Mouse (Mus musculus): ENCODE data around the gene Cenpb.
A peak's percentile ranks its signal among the peaks of the same experiment; 100 is the strongest.

The Cenpb gene

GRCm38 (mm10) chr2:131200710-131201109 is 20.8 kb upstream of the Cenpb start:
- no peak for DNase-seq (ENCODE audit: low spot score)

GRCm38 (mm10) chr2:131196606-131197316 is 16.9 kb upstream of the Cenpb start:
- DNase-seq (ENCODE audit: low spot score): no peak

- no peak for DNase-seq (ENCODE audit: low spot score)
Observed at GRCm38 (mm10) chr2:131191005-131191390, 11.1 kb upstream of the Cenpb start.

- no peak for DNase-seq (ENCODE audit: low spot score)
Observed at GRCm38 (mm10) chr2:131190344-131191004, 10.6 kb upstream of the Cenpb start.

GRCm38 (mm10) chr2:131189521-131190309 is 9.8 kb upstream of the Cenpb start:
- peak; percentile 64 for DNase-seq (ENCODE audit: low spot score)

GRCm38 (mm10) chr2:131188311-131188710 is 8.4 kb upstream of the Cenpb start:
- no peak for DNase-seq (ENCODE audit: low spot score)

- no peak for DNase-seq (ENCODE audit: low spot score)
Observed at GRCm38 (mm10) chr2:131187602-131187922, 7.7 kb upstream of the Cenpb start.

GRCm38 (mm10) chr2:131186771-131187601 is 7.1 kb upstream of the Cenpb start, which contains the start of the genes Cdc25b and Spef1:
Gene Cdc25b, plus strand, starts transcription at chr2:131186949.
Gene Spef1, minus strand, starts transcription at chr2:131187282.
- peak; percentile 87 for DNase-seq (ENCODE audit: low spot score)

- DNase-seq (ENCODE audit: low spot score): no peak
Observed at GRCm38 (mm10) chr2:131186343-131186742, 6.5 kb upstream of the Cenpb start.

- DNase-seq (ENCODE audit: low spot score): peak; percentile 50
Observed at GRCm38 (mm10) chr2:131179246-131179886, 501 bp downstream of the Cenpb start.

GRCm38 (mm10) chr2:131178828-131179245 is 1.0 kb downstream of the Cenpb start:
- DNase-seq (ENCODE audit: low spot score): no peak

- no peak for DNase-seq (ENCODE audit: low spot score)
Observed at GRCm38 (mm10) chr2:131177932-131178331, 1.9 kb downstream of the Cenpb start.

GRCm38 (mm10) chr2:131176491-131176890 is 3.4 kb downstream of the Cenpb start:
- DNase-seq (ENCODE audit: low spot score): no peak

GRCm38 (mm10) chr2:131175945-131176309 is 3.9 kb downstream of the Cenpb start:
- DNase-seq (ENCODE audit: low spot score): no peak

GRCm38 (mm10) chr2:131175286-131175944 is 4.5 kb downstream of the Cenpb start:
- no peak for DNase-seq (ENCODE audit: low spot score)

GRCm38 (mm10) chr2:131174700-131175099 is 5.2 kb downstream of the Cenpb start:
- DNase-seq (ENCODE audit: low spot score): peak; percentile 75

- DNase-seq (ENCODE audit: low spot score): no peak
Observed at GRCm38 (mm10) chr2:131172322-131172721, 7.5 kb downstream of the Cenpb start.

GRCm38 (mm10) chr2:131171401-131172104 is 8.3 kb downstream of the Cenpb start:
- no peak for DNase-seq (ENCODE audit: low spot score)

- no peak for DNase-seq (ENCODE audit: low spot score)
Observed at GRCm38 (mm10) chr2:131170936-131171335, 8.9 kb downstream of the Cenpb start.

- DNase-seq (ENCODE audit: low spot score): no peak
Observed at GRCm38 (mm10) chr2:131168914-131169313, 11.0 kb downstream of the Cenpb start.

All from c-Kit-positive CD71-positive TER-119-positive erythroid progenitor cells, embryonic 14.5 days (primary cell).